Mouse (Mus musculus) kidney, adult 9 months (tissue): ENCODE results near the gene Rnf146.
A peak's percentile ranks its signal among the peaks of the same experiment; 100 is the strongest.
"Not testable (repeated sequence)": the region's sequence is repeated elsewhere in the genome, so short reads cannot be mapped to it uniquely, and the experiment has no call there.

ENCODE experiments used
- DNase-seq: peaks from one replicate; pipeline ENCODE4 v3.0.0; 2022

Rnf146 gene

DNA sequence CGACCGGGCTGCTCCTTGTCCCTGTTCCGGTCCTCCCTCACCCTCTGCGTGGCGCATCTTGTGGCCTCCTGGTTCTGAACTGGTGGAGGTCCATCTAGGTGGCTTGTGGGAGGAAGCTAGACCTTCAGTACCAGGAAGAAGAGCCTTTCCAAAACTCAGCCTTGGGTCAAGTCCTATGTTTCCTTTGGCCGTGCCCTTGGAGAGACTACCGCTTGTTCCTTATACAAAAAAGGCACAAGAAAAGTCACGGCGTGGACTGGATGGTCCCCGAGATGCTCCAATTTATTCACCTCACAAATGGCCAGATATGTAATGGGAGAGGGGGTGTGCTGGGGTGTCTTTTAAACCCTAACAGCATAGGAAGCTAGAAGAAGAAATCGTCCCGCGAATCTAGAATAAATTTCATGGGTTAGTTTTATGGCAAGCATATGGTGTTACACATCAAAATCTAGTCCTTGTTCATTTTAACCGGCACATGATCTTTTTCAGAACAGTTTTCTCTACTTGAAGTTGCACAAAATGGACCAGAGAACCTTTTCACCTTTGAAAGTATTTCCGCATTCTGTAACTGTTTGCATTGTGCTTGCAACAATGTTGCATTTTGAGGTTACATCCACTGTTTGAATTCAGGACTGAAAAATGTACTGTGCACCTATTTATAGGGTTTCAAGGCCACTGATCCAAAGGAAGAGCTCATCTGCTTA lies at the start of gene Rnf146:
Gene Rnf146 (minus strand): TSS at position 246 of the 704 bp plus-strand sequence.
- DNase-seq, result no peak

DNA sequence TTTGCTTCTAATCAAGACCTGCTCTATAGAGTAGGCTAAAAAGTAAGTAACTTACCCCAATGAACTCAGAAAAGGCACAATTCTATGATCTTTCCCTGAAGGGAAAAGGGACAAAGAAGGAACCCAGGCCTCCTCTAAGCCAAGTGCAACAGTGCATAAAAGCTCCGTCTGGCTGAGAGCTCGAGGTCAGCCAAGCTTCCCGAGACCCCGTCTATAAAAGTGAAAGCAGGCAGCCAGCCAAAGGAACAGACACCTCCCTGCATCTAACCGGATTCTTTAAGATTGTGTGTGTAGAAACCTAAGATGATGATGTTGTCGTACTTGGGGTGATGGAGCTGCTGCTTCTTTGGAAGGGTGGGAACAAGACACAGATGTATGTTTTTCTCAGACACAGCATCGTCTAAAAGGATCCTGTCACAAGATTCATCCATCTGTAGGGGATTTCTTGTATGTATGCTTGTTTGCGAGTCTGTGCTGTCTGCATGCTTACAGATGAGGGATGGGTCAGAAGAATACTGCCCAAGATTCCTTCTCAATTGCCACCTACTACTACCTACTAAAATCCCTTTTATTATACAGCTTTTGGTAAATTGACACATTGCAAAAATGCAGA lies 40.5 kb upstream of the Rnf146 start:
- no peak for DNase-seq

DNA sequence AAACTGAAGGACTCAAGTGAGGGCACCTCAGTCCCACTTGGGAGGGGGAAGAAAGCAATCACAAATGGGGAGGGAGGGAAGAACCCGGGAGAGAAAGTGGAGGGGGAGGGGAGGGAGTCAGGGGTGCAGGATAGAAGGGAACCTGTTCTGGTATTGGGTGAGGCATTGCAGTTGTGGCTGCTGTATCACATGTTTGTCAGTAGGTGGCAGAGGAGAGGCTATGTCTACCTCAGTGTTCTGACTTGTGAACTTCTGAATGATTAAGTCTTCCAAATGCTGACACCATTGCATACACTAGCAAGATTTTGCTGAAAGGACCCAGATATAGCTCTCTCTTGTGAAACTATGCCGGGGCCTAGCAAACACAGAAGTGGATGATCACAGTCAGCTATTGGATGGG lies 32.6 kb upstream of the Rnf146 start:
- not testable (repeated sequence) for DNase-seq

DNA sequence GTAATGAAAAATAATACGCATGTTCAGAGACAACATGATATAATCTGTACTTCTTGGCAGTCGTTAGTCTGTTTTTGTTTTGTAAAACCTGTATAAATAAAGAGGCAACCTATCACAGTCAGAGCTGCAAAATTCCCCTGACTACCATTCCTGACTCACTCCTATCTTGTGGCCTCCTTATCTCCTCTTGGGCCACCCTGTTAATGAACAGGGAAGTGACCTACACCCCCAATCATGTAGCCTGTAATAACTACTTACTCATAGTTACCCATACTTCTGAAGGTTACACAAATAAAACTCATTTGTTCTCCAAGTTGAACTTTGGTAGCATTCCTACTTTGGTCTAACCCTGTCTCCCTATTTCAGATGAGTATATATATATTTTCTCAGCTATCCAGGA lies 19.3 kb upstream of the Rnf146 start:
- DNase-seq, result no peak

DNA sequence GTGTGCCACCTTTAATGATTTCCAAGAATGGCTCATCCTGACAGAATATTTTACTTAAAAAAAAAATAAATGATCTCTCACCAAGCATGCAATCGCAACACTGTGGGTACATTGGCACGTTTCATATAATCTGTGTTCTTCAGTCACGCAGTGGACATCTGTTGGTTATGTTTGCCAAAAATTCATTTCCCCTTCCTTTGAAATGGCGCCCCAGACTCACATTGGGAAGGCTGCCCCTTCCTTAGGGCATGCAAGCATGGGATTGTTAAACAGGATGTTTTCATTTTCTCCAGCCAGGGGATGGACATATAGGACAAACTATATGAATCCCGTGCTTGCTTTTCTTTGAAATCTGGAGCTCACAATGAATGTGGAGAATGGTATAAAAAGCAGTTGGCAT lies 11.8 kb upstream of the Rnf146 start:
- DNase-seq, result no peak

DNA sequence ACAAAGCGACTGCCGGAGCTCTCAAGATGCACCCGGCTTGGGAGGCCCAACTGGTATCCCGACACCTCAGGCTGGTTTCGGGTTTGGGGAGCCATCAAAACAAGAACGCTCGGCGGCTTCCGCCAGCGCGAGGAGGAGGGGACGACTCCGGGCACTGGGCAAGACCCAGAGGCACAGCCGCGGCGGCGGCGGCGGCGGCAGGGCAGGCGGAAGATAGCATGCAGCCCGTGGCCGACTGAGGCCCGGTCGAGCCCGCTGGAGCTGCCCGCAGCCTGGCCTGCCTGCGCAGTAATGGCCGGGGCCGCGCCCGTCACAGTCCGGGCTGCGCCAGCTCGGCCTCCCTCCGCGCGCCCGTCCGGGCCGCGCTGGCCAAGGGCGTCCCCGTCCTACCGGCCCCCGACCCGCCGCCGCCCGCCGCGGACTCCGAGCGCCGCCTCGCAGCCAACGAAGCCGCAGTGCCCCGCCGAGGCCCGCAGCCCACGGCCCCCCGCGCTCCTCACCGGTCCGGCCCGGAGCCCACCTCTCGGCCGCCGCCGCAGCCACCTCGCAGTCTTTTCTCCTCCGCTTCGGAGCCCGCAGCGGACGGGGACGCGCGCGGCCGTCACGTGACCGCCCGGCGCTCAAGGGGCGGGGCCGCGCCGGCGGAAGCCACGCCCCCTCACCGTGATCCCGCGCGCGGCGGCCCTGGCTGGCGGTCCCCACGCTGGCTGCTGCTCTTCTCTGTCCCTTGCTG lies 612 bp downstream of the Rnf146 start:
- DNase-seq, result peak; percentile 89

DNA sequence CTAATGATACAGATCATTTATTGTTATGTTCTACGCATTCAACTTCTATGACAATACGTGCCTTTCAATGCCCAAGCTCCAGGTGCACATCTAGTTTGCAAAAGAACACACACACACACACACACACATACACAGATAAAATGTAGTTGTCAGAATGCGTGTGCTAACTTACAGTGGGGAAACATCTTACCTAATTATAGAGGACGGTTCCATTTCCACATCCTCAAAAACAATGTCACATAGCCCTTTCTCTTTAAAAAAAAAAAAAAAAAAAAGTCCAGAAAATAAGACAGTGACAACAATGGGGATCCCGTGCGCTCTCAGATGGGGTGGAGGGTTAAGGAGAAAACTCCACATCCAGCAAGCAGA lies 1.2 kb downstream of the Rnf146 start:
- DNase-seq, result no peak

DNA sequence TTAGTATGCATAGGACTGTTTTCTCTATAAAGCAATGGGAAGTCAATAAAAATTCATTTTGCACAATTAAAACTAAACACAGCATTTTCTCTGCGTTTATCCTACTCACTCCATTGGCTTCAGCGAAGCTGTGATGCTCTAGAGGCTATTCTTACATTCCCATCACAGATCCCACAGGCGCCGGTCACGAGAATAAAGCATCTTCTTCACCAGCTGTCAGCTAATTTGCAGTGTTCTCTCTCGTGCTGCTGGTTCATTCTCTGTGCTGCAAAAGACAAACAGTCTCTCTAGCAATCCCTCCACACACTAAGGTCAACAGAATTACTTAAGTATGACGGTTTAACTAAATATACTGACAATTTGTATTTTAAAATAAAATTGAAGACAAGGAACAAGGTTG lies 8.1 kb downstream of the Rnf146 start:
- no peak for DNase-seq

DNA sequence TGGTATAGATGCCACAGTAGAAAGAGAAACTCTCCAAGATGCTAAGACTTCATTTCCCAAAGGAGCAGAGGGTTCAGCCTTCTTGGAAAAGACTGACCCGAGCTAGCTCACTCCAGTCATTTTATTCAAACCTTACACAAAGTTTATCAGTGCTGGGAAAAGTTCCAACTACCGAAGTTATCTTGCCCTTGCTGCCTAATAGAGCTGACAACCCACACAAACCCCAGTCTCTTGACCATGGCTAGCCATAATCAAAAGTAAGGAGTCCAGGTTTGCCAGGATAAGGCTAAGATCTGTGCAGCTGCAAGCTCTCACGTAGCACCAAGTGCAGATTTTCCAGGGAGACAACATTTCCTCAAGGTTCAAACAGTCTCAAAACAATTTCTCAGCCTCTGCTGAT lies 9.7 kb downstream of the Rnf146 start:
- no peak for DNase-seq

DNA sequence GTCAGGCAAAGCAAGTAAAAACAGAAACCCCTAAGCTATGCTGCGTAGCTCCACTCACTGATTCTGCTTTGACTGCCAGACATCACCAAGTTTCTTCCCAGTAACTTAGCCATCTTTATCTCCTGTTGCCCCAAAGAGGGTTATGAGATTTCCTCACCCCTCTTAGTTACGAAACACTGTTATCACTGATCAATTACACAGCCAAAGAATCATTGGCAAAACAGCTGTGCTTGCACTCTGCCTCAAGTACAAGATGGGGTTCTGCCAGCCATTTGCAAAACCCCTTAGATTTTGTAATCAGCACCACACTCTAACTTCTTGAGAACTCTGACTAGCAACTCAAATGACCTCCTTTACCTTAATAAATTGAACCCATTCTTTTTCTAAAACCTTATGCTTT lies 10.8 kb downstream of the Rnf146 start:
- DNase-seq, result no peak

DNA sequence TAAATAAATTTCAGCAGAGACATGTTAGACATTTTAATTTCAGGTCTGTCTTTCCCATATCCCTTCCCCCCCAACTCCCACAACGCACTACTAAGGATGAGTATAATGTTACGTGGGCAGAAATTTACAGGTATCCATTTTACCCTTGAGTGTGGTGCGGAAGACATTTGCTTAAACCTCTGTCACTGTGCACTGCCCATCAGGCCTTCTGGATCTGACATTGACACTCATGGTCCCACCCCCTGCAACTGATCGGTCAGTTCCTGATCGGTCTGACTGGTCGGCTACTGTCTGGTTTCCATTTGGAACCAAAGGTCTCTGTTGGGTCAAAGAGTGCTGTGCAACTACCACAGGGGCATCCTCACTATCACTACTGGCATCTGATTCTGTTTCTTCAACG lies 15.6 kb downstream of the Rnf146 start:
- no peak for DNase-seq

DNA sequence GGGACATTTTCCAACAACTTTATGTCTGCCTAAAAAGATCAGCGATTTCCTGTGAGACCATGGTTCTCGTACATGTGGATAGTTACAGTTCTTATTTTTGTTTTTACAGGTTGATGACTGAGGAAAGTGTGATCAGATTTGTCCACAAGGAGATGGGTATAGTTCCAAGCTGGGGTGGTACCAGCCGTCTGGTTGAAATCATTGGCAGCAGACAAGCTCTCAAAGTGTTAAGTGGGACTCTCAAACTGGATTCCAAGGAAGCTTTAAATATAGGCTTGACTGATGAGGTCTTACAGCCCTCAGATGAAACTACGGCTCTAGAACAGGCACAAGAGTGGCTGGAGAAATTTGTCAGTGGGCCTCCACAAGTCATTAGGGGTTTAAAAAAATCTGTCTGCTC lies 18.0 kb downstream of the Rnf146 start:
- no peak for DNase-seq

DNA sequence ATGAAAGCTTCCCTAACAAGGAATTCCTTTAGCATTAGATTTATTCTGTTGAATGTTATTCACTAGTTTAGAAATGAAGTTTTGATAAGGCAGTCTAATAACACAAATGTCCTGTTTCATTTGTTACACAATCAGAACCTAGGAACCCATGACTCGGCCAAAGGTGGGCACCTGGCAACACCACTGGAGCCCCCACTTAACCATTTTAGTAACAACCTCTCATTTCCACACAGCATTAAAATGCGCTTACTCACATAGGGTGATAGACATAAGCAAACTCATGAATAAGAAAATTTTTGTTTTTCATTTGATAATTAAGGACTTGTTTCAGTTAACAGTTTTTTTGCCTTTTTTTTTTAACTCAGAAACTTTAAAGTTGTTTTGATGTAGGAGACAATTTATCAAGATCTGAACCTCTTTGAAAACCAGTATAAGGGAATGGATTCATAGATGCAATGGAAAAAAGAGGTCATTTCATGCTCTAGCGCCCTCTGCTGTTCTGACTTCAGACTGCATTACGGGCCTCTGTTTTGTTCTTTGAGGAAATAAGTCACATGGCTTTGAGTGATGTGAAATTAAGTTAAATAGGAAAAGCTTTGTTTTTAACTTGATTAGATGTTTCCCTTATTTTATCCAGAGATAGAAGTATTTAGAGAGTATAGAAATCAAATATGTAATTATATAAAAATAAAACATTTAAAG lies 23.7 kb downstream of the Rnf146 start:
- peak; percentile 76 for DNase-seq

DNA sequence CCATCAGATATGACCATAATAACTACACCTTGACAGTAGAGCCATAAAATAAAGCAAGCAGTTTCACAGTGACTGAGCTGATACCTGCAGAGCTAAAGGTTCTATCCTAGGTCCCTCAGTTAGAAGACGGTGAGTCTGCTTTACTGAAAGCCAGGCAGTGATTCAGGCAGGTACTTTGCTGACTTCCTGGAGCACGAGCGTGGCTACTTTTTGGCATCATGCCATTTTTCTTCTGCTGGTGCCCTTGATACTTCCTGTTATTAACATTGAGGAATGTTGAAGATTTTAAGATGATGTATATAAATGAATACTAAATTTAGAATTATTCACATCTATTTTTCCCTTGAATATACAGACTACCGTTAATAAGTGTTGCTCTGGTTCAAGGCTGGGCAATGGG lies 28.4 kb downstream of the Rnf146 start:
- DNase-seq, result no peak

DNA sequence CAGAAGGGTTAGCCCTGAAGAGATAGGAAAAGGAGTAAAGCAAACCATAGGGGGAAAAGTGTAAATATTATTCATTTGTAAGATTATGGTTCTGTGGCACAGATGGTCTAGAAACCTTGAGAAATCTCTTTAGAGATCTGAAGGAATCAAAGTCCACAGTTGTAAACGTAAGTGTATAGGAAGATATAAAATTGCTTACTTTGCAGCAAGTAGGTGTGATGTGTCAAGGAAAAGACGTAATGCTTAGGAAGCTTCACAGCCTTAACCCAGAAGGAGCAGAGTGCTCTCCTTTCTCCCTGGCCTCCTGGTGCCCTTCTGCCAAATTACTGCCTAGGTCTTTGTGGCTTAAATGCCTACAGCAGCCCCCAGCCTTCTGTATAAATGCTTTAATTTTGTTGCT lies 37.4 kb downstream of the Rnf146 start:
- no peak for DNase-seq

DNA sequence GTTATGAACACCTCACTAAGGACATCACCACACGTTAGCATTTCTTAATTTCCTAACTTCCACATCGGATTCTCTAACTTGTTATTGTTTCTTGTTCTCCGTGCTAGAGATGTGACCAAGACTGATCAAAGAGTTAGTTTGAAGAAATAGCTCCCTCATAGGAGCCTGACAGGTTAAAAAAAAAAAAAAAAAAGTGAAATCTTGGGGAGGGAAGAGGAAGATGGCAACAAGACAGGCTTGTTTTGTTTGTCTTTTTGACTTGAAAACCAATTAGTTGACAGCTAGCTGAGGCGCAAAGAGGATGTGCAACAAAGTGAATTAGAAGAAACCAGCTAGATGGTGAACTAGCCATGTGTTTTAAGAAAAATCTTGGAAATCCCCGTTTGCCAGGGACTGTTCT lies 48.3 kb downstream of the Rnf146 start:
- DNase-seq, result no peak

DNA sequence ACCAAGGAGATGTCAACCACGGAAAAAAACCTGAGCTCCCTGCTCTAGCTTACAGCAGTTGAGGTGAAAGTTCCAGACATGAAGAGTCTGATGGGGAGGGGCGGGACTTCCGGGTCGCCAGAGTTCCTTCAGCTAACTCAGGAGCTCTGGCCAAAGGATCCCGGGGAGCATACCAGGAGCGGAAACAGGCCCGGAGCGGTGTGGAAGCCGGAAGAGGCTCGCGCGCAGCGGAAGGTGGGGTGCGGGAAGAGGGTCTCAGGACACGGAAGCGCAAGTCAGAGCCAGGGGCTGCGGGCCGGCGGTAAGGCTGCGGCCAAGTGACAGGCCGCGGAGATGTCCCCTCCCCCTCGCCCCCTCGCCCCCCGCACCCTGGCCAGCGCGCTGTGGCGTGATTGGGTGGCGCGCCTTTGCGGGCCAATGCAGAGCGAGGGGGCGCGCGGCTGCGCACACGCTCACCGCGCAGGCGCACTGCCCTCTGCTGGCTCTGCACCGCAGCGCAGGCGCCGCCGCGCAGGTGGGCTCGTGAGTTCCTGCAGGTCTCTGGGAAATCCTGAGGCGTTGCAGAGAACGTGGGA lies 49.1 kb downstream of the Rnf146 start, which contains the start of gene Echdc1:
Gene Echdc1 (plus strand): TSS at position 103 of the 575 bp plus-strand sequence.
- DNase-seq, result peak; percentile 92

DNA sequence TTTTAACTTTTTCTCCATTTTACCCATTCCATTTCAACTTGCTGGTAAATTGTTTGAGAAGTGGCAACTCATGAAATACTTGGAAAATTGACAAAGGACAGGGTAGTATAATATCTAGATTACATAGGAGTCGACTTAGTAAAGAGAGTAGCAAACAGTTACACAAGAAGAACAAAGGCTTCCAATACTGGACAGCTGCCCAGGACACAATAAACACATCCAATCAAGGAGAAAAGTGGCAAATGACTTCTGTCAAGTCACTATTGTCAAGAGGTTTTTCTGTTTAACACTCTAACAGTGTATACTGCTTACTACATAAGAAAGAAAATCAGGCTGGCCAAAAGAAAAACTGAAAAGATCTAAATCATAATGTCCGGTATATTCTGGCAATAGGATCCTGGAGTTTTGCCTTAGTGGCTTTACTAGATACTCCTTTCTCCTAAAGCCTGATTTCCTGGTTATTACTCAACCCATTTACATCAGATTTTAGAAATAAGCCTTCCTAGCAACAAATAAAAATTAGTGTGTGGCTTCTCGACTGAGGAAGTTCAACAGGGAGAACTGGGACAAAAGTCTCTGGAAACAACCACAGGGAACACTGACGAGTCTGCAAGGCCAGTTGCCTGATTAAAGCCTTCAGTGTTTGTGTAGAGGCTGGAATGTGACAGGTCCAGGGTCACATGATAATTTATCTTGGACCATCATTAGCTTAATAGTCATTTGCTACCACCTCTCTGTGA lies 50.6 kb downstream of the Rnf146 start:
- no peak for DNase-seq

DNA sequence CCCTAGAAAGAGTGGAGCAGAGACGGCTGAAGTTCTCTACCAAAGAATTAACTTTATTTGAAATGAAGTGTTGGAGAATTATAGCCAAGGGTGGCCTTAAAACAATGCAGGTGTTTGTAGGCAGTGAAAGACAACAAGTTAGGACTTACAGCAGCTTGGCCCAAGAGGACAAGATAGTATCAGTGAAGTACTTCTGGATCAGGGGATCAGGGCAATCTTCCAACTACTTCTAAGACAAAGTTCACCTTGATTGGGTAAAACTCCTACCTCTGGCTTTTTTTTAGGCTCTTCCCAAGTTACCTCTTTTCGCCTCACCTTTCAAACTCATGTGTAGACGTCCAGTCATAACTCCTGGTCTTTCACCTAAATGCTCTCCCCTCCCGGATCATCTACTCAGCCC lies 60.0 kb downstream of the Rnf146 start:
- DNase-seq, result peak; percentile 49
